Mouse (Mus musculus): ENCODE data around the gene Ano4.

DNA sequence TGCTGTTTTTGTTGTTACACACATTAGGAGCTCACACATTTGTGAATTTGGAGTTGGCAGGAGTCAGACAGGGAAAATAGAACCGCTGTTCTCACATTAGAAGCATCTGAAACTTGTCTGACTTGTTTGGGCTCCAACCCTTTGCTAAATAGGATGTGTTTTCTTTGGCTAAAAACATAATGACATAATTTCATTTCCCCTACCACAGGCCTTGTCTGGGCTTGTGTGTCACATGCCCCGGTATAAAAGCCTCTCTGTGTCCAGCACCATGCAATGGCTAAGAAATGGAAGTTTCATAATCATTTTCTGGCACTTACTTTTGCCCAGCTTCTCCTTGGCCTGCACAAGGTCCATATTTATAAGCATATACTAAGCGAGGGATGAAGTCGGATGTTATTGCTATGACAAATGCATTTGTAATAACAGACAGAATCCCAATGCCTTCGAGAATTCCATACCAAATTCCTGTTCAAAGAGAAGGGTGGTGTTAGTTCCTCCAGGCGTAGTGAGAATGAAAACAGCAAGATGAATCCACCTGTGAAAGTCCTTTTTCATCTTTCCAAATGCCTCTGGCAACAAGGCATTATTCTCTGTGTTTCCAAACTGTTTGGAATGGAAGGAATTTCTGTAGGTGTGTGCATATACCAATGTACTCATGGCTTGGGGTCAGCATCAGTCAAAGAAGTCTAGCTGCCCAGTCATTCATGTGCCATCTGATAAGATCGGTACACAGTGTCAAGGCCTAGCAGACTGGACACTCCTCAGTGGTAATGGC is 373.4 kb downstream of the Ano4 start:
- TF ChIP-seq CEBPB (IDR thresholded peaks at IDR 0.05; ENCODE audit: insufficient read depth, poor library complexity, severe bottlenecking): no peak
- no peak for TF ChIP-seq POLR2A (IDR thresholded peaks at IDR 0.05; ENCODE audit: insufficient read length, low read depth)
- TF ChIP-seq MYOG (IDR thresholded peaks at IDR 0.05; ENCODE audit: control insufficient read depth in 1 of 3, insufficient read depth in 1 of 3, insufficient read length in 2 of 3, low read depth in 2 of 3): no peak
- TF ChIP-seq REST (IDR thresholded peaks at IDR 0.05; ENCODE audit: insufficient read depth, insufficient read length): no peak
- TF ChIP-seq USF1 (IDR thresholded peaks at IDR 0.05; ENCODE audit: low read depth): no peak
- TF ChIP-seq TCF3 (IDR thresholded peaks at IDR 0.05; ENCODE audit: insufficient read length, low read depth): no peak
